In the genomic region with DNA sequence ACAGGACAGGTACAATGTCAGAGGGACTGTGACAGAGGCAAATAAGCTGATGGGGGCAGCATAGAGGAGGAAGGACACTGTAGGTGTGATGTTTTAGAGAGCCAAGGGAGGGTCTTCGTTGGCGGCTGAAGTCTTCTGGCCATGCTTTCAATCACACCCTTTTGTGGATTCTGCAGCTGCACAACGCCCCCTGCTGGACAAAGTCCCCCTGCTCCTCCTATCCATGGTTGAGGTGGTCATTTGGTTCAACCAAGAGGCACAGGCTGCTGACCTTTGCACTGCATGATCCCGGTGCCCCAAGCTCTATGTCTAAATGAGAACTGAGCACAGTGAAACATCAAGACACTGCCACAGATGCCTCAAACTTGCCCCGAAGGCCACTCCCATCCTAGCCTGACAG, we compare ENCODE assay signal across 10 mouse cellular contexts. TPM values are rescaled to one million over a fixed set of nuclear protein-coding genes. Genes with fewer than 3 reads are reported as not detected.
A peak's percentile ranks its signal among the peaks of the same experiment; 100 is the strongest.
DNase-seq lines count a peak whose midpoint lies in the region; ATAC-seq and TF ChIP-seq lines count a peak whose summit lies in the region.
"Had no signal": no experiment of that assay in that cellular context is flagged by ENCODE, and none has a peak within 500 bp of the region (broad histone marks: within the 10 kb centered on the region; RNA-seq: fewer than 3 reads in every experiment).

No protein-coding gene starts in this region.

- H3K4me2 ChIP-seq in hindbrain, postnatal 0 days (ENCODE audit: low read depth, low read length): no peak overlapping the region
- no peak overlapping the region for H3K4me2 ChIP-seq in hindbrain, embryonic 14.5 days (replicated peaks)
- H3K4me2 ChIP-seq in neural tube, embryonic 13.5 days: no peak overlapping the region
- H3K4me2 ChIP-seq: limb, embryonic 15.5 days; stomach, embryonic 15.5 days had no signal

- H3K27ac ChIP-seq in hindbrain, postnatal 0 days: no peak overlapping the region
- no peak overlapping the region for H3K27ac ChIP-seq in hindbrain, embryonic 14.5 days
- no peak overlapping the region for H3K27ac ChIP-seq in neural tube, embryonic 13.5 days (replicated peaks)
- H3K27ac ChIP-seq: limb, embryonic 15.5 days; stomach, embryonic 15.5 days had no signal

- peak; percentile 76 for TF ChIP-seq CTCF in hindbrain, postnatal 0 days (IDR thresholded peaks at IDR 0.05; ENCODE audit: low read depth)
- peak; percentile 46 for TF ChIP-seq CTCF in E14TG2a.4 (conservative IDR thresholded peaks at IDR 0.05; ENCODE audit: low read length)

- H3K36me3 ChIP-seq in hindbrain, postnatal 0 days (ENCODE audit: insufficient read depth, low read length): no peaks in the 10 kb centered on the region
- no peaks in the 10 kb centered on the region for H3K36me3 ChIP-seq in hindbrain, embryonic 14.5 days (replicated peaks; ENCODE audit: control insufficient read depth, insufficient read depth)
- H3K36me3 ChIP-seq in E14TG2a.4 (ENCODE audit: insufficient read depth, low read length): no peaks in the 10 kb centered on the region
- H3K36me3 ChIP-seq in neural tube, embryonic 13.5 days: no peaks in the 10 kb centered on the region
- H3K36me3 ChIP-seq: limb, embryonic 15.5 days; stomach, embryonic 15.5 days had no signal

- no peak overlapping the region for H3K4me3 ChIP-seq in hindbrain, postnatal 0 days (ENCODE audit: low read length)
- H3K4me3 ChIP-seq in hindbrain, embryonic 14.5 days (replicated peaks; ENCODE audit: low read length): no peak overlapping the region
- H3K4me3 ChIP-seq in E14TG2a.4 (replicated peaks; ENCODE audit: low read length): no peak overlapping the region
- no peak overlapping the region for H3K4me3 ChIP-seq in neural tube, embryonic 13.5 days
- H3K4me3 ChIP-seq: limb, embryonic 15.5 days; stomach, embryonic 15.5 days had no signal

- H3K27me3 ChIP-seq in hindbrain, postnatal 0 days (ENCODE audit: insufficient read depth, low read length): no peaks in the 10 kb centered on the region
- no peaks in the 10 kb centered on the region for H3K27me3 ChIP-seq in hindbrain, embryonic 14.5 days (ENCODE audit: control insufficient read depth, insufficient read depth, low read length)
- H3K27me3 ChIP-seq in E14TG2a.4 (ENCODE audit: insufficient read depth, low read length): peaks cover 51% of the 10 kb centered on the region
- H3K27me3 ChIP-seq in neural tube, embryonic 13.5 days: no peaks in the 10 kb centered on the region

- no peaks in the 10 kb centered on the region for H3K4me1 ChIP-seq in hindbrain, postnatal 0 days (ENCODE audit: insufficient read depth, low read length)
- no peaks in the 10 kb centered on the region for H3K4me1 ChIP-seq in hindbrain, embryonic 14.5 days (replicated peaks; ENCODE audit: control insufficient read depth, insufficient read depth, low read length)
- no peaks in the 10 kb centered on the region for H3K4me1 ChIP-seq in E14TG2a.4 (replicated peaks; ENCODE audit: low read depth, low read length)
- H3K4me1 ChIP-seq in neural tube, embryonic 13.5 days (replicated peaks): no peaks in the 10 kb centered on the region
- H3K4me1 ChIP-seq: stomach, embryonic 15.5 days had no signal

- WGBS in hindbrain, postnatal 0 days: 38% methylated on average over 5 of the region's 5 CpGs
- WGBS in hindbrain, embryonic 14.5 days: 42% methylated on average over 5 of the region's 5 CpGs
- 32% methylated on average over 5 of the region's 5 CpGs for WGBS in neural tube, embryonic 13.5 days

- ATAC-seq in hindbrain, postnatal 0 days: peak; percentile 40; the same call in 1 of the 2 replicates
- no peak for ATAC-seq in hindbrain, embryonic 14.5 days (ENCODE audit: low FRiP score)
- ATAC-seq in neural tube, embryonic 13.5 days (ENCODE audit: low read depth): peak; percentile 19; the same call in 1 of the 2 replicates

- H3K9me3 ChIP-seq in hindbrain, postnatal 0 days (ENCODE audit: low read length): no peaks in the 10 kb centered on the region
- no peaks in the 10 kb centered on the region for H3K9me3 ChIP-seq in hindbrain, embryonic 14.5 days (ENCODE audit: control insufficient read depth, low read length)
- H3K9me3 ChIP-seq in E14TG2a.4 (ENCODE audit: low read length): no peaks in the 10 kb centered on the region
- no peaks in the 10 kb centered on the region for H3K9me3 ChIP-seq in neural tube, embryonic 13.5 days
- H3K9me3 ChIP-seq: limb, embryonic 15.5 days; stomach, embryonic 15.5 days had no signal

- H3K9ac ChIP-seq in hindbrain, postnatal 0 days (replicated peaks; ENCODE audit: low read length): no peak overlapping the region
- no peak overlapping the region for H3K9ac ChIP-seq in hindbrain, embryonic 14.5 days
- H3K9ac ChIP-seq in neural tube, embryonic 13.5 days: no peak overlapping the region
- H3K9ac ChIP-seq: limb, embryonic 15.5 days; stomach, embryonic 15.5 days had no signal

- DNase-seq in hindbrain, postnatal 0 days (ENCODE audit: low spot score): peak; percentile 64
- no peak for DNase-seq in hindbrain, embryonic 14.5 days (ENCODE audit: low spot score)
- DNase-seq in adrenal gland, postnatal 36 days: peak; percentile 72 to 78
- peak; percentile 29 to 46 for DNase-seq in frontal cortex, postnatal 36 days (ENCODE audit: low spot score in 2 of 2)
- DNase-seq in layer of hippocampus, postnatal 25 days (ENCODE audit: extremely low spot score in 1 of 2, low spot score in 1 of 2): peak; percentile 45 to 67
- no peak for DNase-seq in adipocyte (ENCODE audit: low spot score)

RNA-seq across cellular contexts. Expression of gene Bms1, which starts 46.0 kb away (rescaled TPM):
- 11.4 and 16.8 TPM in 2 replicates for total RNA-seq in hindbrain, postnatal 0 days (2014; rRNA removed)
- polyA plus RNA-seq in hindbrain, postnatal 0 days (2015; fragmentation: Nextera tagmentation; extraction: Ambion mirVana): 12.6 and 13.7 TPM in 2 replicates
- 20.1 and 23.6 TPM in 2 replicates for polyA plus RNA-seq in hindbrain, embryonic 14.5 days (2014; fragmentation: Nextera tagmentation; extraction: Ambion mirVana)
- total RNA-seq in adrenal gland, postnatal 36 days (2021): 10 to 100 TPM; 30.7 to 32.9 TPM
- total RNA-seq in layer of hippocampus, postnatal 25 days (2021): 10 to 100 TPM; 25.5 to 26.9 TPM
- polyA plus RNA-seq in neural tube, embryonic 13.5 days (2015; fragmentation: Nextera tagmentation; extraction: Ambion mirVana): 20.3 and 26.7 TPM in 2 replicates

Comparison
In these comparisons a context has a peak if more than half of its experiments do, and no peak if none do; other contexts are left out.
1. DNase-seq: peak in hindbrain, postnatal 0 days (single experiment), adrenal gland, postnatal 36 days (2 of 2), frontal cortex, postnatal 36 days (2 of 2) and layer of hippocampus, postnatal 25 days (2 of 2); none in hindbrain, embryonic 14.5 days (single experiment) and adipocyte (single experiment).